Mouse (Mus musculus) heart, adult 2 months (tissue): ENCODE measurements around the gene Fgfr2.
A peak's percentile ranks its signal among the peaks of the same experiment; 100 is the strongest.

Source experiments
- CTCF ChIP-seq: fragments of 200-600 bp; IDR thresholded peaks from 2 replicates; pipeline ENCODE4 v1.8.1; 2022; ENCODE audit warnings: antibody characterized with exemption, mild to moderate bottlenecking, moderate library complexity
- POLR2A ChIP-seq: fragments of 200-500 bp; IDR thresholded peaks from 2 replicates; pipeline ENCODE4 v1.6.1; 2011; ENCODE audit warnings: mild to moderate bottlenecking, low read depth, low read length, control low read depth; ENCODE audit not compliant: insufficient read depth

DNA sequence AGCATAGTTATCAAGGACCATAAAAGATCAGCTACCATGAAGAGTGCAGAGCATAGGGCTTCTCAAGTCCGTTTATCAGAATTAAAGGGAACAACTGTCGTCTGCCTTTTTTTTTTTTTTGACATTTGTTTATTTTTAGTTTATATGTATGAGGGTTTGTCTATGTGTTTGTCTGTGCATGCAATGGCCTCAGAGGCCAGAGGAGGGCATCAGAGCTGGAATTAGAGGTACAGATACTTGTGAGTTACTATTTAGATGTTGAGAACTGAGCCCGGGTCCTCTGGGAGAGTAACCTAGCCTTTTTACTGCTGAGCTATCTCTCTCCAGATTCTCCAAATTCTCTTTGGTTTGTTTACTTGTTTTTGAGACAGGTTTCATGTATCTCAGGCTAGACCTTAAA is 219.4 kb downstream of the Fgfr2 start:
- TF ChIP-seq POLR2A (no peak), CTCF (peak; percentile 28)
